Mouse (Mus musculus) spleen, adult 2 months (tissue): ENCODE measurements around the gene Gm20388. TPM values are rescaled to one million over a fixed set of nuclear protein-coding genes. Genes with fewer than 3 reads are reported as not detected.

Experiments used
- DNase-seq, 2 experiments: peaks; one replicate each; pipeline versions ENCODE4 v3.0.0 to v3.0.0-alpha.2; 2012 to 2021; ENCODE audit warnings: low spot score in 2 of 2, low read depth in 1 of 2
- H3K27ac ChIP-seq: fragments of 200-500 bp; 2 replicates; pipeline ENCODE4 v1.5.1; 2012; ENCODE audit warnings: low read length, inconsistent platforms; ENCODE audit not compliant: insufficient read depth
- H3K27me3 ChIP-seq: fragments of 200-500 bp; 2 replicates; pipeline ENCODE4 v1.6.1; 2012; ENCODE audit warnings: mild to moderate bottlenecking, moderate library complexity, low read length, inconsistent platforms; ENCODE audit not compliant: control insufficient read depth, insufficient read depth
- H3K36me3 ChIP-seq: fragments of 200-500 bp; 2 replicates; pipeline ENCODE4 v1.6.1; 2012; ENCODE audit warnings: mild to moderate bottlenecking, low read length, inconsistent platforms; ENCODE audit not compliant: control insufficient read depth, insufficient read depth
- H3K4me1 ChIP-seq: fragments of 200-500 bp; 2 replicates; pipeline ENCODE4 v1.6.1; 2011; ENCODE audit warnings: inconsistent platforms; ENCODE audit not compliant: control insufficient read depth, insufficient read depth, insufficient read length
- H3K4me3 ChIP-seq: fragments of 200-500 bp; 2 replicates; pipeline ENCODE4 v1.5.1; 2011; ENCODE audit warnings: mild to moderate bottlenecking, inconsistent platforms; ENCODE audit not compliant: insufficient read depth, insufficient read length; ENCODE audit errors: extremely low read depth
- CTCF ChIP-seq: fragments of 200-500 bp; IDR thresholded peaks from 2 replicates; pipeline ENCODE4 v1.5.1; 2011; ENCODE audit warnings: mild to moderate bottlenecking, inconsistent platforms; ENCODE audit not compliant: insufficient read depth, insufficient read length, insufficient replicate concordance; ENCODE audit errors: extremely low read depth
- POLR2A ChIP-seq: fragments of 200-500 bp; IDR thresholded peaks from 2 replicates; pipeline ENCODE4 v1.6.1; 2011; ENCODE audit warnings: low read depth, low read length, inconsistent platforms
- WGBS: fragments of 180-500 bp; shearing (Covaris S2); methylation state at CpG from one replicate; pipeline ENCODE4 v1.1.7; 2018; 5-methylcytosine and 5-hydroxymethylcytosine counted together
- polyA plus RNA-seq: library from polyadenylated mRNA; depleted of rRNA; stranded (reverse); fragments of >200 nt; gene quantifications from 2 replicates; pipeline ENCODE4 v1.2.3, GENCODE M21; 2012

The Gm20388 gene
- polyA plus RNA-seq, 1 experiment, result 26.1 TPM

DNA sequence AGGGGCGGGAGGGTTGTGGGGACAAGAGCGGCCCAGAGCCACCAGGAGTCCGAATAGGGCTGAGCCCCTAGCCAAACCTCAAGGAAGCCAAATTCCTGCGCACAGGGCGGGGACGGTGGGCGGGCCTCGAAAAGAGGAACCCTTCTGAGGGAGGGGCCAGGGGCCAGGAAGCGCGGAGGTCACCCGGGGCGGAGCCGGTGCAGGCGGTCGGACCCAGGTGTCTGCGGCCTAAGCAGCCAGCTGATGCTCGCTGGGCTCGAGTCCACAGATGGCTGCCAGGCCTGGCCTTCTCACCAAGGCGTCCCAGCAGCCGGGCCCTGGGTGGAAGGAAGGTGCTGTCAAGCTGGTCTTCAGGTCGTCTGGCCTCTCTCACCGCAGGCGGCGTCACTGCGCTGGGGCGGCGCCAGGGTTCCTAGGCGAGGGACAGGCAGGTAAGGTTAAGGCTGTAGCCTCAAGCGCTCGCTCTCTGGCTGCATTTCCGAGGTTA lies 2959.8 kb downstream of the Gm20388 start:
- H3K4me1 ChIP-seq, result peaks cover 18% of the 10 kb centered on the region; the same call in 1 of the 2 replicates
- WGBS, result 4% methylated on average over 31 of the region's 31 CpGs
- TF ChIP-seq CTCF, result no peak
- peak; percentile 45; the same call in 1 of the 2 replicates for TF ChIP-seq POLR2A
- H3K36me3 ChIP-seq, result no peaks in the 10 kb centered on the region
- H3K27me3 ChIP-seq, result no peaks in the 10 kb centered on the region
- DNase-seq, result peak; percentile 72 to 92
- H3K4me3 ChIP-seq, result peak overlapping the region; percentile 65
- H3K27ac ChIP-seq, result peak overlapping the region; percentile 69

DNA sequence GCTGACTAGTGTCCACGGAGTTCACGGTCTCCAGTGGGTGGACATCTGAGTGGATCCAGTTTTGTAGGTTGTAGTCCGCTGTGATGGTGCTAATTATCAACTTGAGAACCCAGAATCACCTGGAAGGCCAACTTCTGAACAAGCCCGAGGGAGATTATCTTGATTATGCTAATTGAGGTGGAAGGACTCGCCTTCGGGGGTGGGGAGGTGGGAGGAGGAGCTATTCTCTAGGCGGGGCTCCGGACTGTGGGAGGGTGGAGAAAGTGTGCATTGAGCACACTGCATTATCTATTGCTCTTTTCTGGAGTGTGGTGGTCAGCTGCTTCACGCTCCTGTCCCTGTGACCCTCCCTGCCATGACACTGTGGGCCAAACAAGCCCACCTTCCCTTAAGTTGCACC lies 2961.0 kb downstream of the Gm20388 start:
- DNase-seq, result no peak
- H3K4me1 ChIP-seq, result peaks cover 18% of the 10 kb centered on the region; the same call in 1 of the 2 replicates
- H3K36me3 ChIP-seq, result no peaks in the 10 kb centered on the region
- no peaks in the 10 kb centered on the region for H3K27me3 ChIP-seq
- H3K4me3 ChIP-seq, result no peak overlapping the region
- TF ChIP-seq POLR2A (no peak), CTCF (no peak)
- H3K27ac ChIP-seq, result no peak overlapping the region
- 76% methylated on average over 9 of the region's 9 CpGs for whole genome bisulfite sequencing

DNA sequence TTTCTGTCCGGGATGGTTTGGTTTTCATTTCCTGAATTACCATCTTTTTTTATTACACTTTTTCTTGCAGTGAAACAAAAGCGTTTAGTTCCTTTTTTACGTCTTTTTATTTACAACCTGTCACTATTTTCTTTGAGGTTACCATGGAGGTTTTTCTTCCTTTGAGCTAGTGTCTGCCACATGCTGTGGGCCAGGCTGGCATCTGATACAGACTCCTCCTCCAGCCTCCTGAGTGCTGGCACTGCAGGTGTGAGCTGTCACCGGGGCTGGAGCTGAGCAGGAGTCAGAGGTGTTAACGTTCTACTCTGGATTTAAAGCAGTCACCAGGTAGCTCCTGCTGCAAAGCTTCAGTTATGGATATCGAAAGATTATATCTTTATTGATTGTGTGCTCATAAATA lies 2962.5 kb downstream of the Gm20388 start:
- no peak overlapping the region for H3K4me3 ChIP-seq
- H3K27me3 ChIP-seq, result no peaks in the 10 kb centered on the region
- no peak overlapping the region for H3K27ac ChIP-seq
- 15% methylated on average over 6 of the region's 6 CpGs for WGBS
- peaks cover 18% of the 10 kb centered on the region; the same call in 1 of the 2 replicates for H3K4me1 ChIP-seq
- no peaks in the 10 kb centered on the region for H3K36me3 ChIP-seq
- TF ChIP-seq POLR2A (no peak), CTCF (no peak)
- DNase-seq, result peak in 1 of 2 experiments; percentile 28

DNA sequence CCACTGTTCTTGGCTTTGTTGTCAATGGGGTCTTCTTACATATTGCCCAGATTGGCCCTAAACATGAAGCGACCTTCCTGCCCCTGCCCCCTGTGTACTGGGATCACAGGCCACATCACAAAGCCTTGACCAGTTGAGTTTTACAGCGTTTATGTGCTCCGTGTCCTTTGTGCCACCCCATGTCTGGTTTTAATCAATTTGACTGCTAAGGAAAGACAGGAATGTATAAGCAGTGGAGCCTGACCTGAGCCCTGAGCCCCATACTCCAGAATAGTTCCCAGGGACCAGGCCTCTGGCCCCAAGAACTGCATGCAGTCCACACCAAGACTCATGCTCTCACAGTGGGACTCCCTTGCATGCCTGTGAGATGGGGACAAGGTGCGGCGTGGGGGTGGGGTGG lies 2964.5 kb downstream of the Gm20388 start:
- DNase-seq, result no peak
- Histone ChIP-seq H3K27me3 (no peaks in the 10 kb centered on the region), H3K4me3 (no peak overlapping the region), H3K36me3 (no peaks in the 10 kb centered on the region), H3K27ac (no peak overlapping the region), H3K4me1 (peaks cover 10% of the 10 kb centered on the region; the same call in 1 of the 2 replicates)
- WGBS, result 93% methylated on average over 5 of the region's 5 CpGs
- TF ChIP-seq POLR2A (no peak), CTCF (no peak)

GRCm38 (mm10) chr8:122878231-122878630 lies 2967.6 kb downstream of the Gm20388 start:
- no peak overlapping the region for H3K27ac ChIP-seq

GRCm38 (mm10) chr8:122880302-122880701 lies 2969.7 kb downstream of the Gm20388 start:
- no peak for DNase-seq
- TF ChIP-seq CTCF, result no peak
- H3K27ac ChIP-seq, result no peak overlapping the region
- H3K4me1 ChIP-seq, result no peaks in the 10 kb centered on the region
- H3K27me3 ChIP-seq, result no peaks in the 10 kb centered on the region
- peaks cover 22% of the 10 kb centered on the region for H3K36me3 ChIP-seq
- 74% methylated on average over 3 of the region's 3 CpGs for WGBS
- no peak overlapping the region for H3K4me3 ChIP-seq

More at GRCm38 (mm10) chr8:122878231-122878630, 2967.6 kb downstream of the Gm20388 start:
- H3K36me3 ChIP-seq, result peaks cover 5% of the 10 kb centered on the region
- no peak for DNase-seq
- no peaks in the 10 kb centered on the region for H3K27me3 ChIP-seq
- H3K4me3 ChIP-seq, result no peak overlapping the region
- TF ChIP-seq POLR2A (no peak), CTCF (no peak)
- WGBS, result 83% methylated on average over 3 of the region's 3 CpGs
- peaks cover 4% of the 10 kb centered on the region; the same call in 1 of the 2 replicates for H3K4me1 ChIP-seq

DNA sequence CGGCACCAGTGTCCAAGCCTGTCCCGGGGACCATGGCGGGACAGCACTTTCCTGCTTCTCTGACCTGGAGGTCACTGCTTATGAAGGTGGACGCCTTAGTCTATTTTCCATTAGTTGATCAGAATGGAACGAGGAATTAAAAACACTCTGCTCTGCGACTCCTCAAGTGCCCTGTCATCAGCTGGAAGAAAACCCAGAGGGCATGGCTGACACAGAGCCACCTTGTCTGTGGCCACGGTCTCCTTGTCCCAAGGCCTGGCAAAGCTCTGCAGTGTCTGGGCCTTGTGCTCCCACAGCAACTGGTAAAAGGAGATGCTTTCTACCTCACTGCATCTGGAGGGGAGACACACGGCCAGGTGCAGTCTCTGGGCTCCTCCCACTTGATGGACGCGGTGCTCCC lies 2973.0 kb downstream of the Gm20388 start:
- Histone ChIP-seq H3K4me3 (no peak overlapping the region), H3K4me1 (no peaks in the 10 kb centered on the region), H3K36me3 (peaks cover 51% of the 10 kb centered on the region), H3K27ac (no peak overlapping the region), H3K27me3 (no peaks in the 10 kb centered on the region)
- 94% methylated on average over 10 of the region's 10 CpGs for WGBS
- DNase-seq, result no peak
- TF ChIP-seq POLR2A, result no peak
- TF ChIP-seq CTCF, result no peak
